Mouse (Mus musculus) lung, postnatal 14 days (tissue): ENCODE measurements around the gene Psmb8.
A peak's percentile ranks its signal among the peaks of the same experiment; 100 is the strongest.

Experiments used
- DNase-seq: peaks from one replicate; pipeline ENCODE4 v3.0.0; 2021

Gene Psmb8

DNA sequence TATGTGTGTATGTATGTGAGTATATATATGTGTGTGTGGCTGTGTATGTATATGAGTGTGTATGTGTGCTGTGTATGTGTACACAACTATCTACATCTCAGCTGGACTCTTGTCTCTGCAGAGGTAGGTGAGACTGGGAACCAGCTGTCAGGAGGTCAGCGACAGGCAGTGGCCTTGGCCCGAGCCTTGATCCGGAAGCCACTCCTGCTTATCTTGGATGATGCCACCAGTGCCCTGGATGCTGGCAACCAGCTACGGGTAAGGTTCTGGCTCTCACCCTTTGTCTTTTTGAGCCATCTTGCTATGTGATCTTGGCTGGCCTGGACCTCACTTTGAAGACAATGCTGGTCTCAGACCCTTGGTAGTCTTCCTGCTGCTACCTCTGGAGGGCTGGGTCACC, 2.8 kb upstream of the Psmb8 start:
- no peak for DNase-seq

GRCm38 (mm10) chr17:34196491-34196890, 1.0 kb upstream of the Psmb8 start:
- no peak for DNase-seq

GRCm38 (mm10) chr17:34197904-34198520, 491 bp downstream of the Psmb8 start:
- DNase-seq, result peak; percentile 69

- no peak for DNase-seq
Observed at GRCm38 (mm10) chr17:34198521-34198912, 996 bp downstream of the Psmb8 start.

- no peak for DNase-seq
Observed at GRCm38 (mm10) chr17:34199050-34199619, 1.6 kb downstream of the Psmb8 start.

- DNase-seq, result no peak
Observed at GRCm38 (mm10) chr17:34200047-34200446, 2.5 kb downstream of the Psmb8 start.

GRCm38 (mm10) chr17:34200772-34201505, 3.4 kb downstream of the Psmb8 start:
- DNase-seq, result no peak

GRCm38 (mm10) chr17:34201506-34202055, 4.1 kb downstream of the Psmb8 start:
- DNase-seq, result no peak

GRCm38 (mm10) chr17:34202760-34203442, 5.4 kb downstream of the Psmb8 start:
- DNase-seq, result no peak

- no peak for DNase-seq
Observed at GRCm38 (mm10) chr17:34203444-34203843, 5.9 kb downstream of the Psmb8 start, which contains the start of gene Tap2. Tap2 (plus strand) TSS chr17:34203527.

DNA sequence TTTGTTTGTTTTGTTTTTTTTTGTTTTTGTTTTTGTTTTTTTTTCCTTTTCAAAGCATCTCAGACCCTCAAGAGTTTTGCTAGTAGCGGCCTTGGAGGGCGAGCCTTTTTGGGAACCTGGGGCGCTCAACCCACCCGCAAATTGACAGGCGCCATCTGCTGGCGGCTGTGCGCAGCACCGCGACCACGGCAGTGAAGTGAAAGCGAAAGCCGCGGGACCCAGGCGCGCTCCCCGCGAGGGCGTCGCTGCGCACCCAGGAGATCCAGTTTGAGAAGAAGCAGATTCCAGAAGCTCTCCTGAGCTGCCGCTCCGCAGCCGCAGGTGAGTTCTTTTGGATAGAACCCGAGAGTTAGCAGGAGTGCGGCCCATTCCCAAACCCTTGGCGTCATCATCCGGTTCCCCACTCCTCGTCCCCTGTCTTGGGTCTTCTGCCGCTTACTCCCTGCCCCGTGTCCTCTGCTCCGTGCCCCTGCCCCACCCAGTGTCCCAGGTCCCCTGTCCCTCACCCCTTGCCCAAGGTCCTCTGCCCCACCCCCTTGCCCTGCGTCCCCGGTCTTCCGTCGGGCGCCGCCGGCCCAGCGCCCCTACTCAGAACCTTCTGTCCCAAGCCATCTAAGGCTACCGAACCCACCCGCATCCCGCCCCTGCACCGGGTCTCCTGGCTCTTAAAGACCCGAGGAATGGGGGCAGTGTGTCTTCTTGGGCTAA, 6.9 kb downstream of the Psmb8 start:
- peak; percentile 94 for DNase-seq

DNA sequence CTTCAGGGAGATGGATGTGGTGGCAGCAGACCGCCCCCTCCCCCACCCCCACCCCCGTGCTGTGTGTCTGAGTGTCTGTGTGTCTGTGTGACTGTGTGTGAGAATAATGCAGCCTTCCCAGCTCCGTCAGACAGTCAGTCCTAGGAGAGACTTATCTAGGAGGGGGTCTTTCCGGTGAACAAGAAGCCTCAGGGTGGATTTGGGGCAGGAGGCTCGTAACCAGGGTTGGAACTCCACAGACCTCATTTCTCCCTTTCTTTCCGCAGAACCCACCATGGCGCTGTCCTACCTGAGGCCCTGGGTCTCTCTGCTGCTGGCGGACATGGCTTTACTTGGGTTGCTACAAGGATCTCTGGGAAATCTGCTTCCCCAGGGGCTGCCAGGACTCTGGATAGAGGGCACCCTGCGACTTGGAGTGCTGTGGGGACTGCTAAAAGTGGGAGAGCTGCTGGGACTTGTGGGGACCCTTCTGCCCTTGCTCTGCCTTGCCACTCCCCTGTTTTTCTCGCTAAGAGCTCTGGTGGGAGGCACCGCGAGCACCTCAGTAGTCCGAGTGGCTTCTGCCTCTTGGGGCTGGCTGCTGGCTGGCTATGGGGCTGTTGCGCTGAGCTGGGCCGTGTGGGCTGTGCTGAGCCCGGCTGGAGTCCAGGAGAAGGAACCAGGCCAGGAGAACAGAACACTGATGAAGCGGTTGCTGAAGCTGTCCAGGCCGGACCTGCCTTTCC, 7.7 kb downstream of the Psmb8 start:
- peak; percentile 52 for DNase-seq

DNA sequence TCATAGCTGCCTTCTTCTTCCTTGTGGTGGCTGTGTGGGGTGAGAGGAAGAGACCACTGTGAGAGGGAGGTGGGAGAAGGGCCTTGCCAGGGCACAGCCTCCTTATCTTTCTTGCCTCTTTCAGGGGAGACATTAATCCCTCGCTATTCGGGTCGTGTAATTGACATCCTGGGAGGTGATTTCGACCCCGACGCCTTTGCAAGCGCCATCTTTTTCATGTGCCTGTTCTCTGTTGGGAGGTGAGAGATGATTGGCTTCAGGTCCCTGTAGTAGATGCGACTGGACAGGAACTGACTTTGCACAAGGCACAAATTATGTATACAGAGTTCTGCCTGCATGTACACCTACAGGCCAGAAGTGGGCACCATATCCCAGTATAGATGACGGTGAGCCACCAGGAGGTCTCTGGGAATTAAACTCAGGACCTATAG, 8.2 kb downstream of the Psmb8 start:
- DNase-seq, result peak; percentile 36

GRCm38 (mm10) chr17:34206731-34207130, 9.2 kb downstream of the Psmb8 start:
- no peak for DNase-seq

DNA sequence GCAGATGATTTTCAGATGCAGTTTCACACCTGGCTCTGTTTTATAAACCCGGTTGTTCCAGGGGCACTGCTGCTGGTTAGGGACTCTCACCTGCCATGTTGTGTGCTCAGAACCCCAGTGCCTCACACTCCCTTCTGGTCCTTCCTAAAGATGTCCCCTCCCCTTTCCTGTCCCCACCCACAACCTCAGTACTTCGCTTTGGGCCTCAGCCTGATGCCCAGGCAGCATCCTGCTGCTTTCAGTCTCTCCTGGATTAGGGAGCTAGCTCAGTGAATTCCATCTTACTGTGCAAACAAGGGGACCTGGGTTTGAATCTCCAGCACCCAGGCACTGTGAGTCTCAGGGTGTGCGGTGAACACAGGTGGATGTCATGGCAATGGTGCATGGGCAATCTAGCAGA, 9.9 kb downstream of the Psmb8 start:
- DNase-seq, result no peak

- no peak for DNase-seq
Observed at GRCm38 (mm10) chr17:34207866-34208265, 10.3 kb downstream of the Psmb8 start.

DNA sequence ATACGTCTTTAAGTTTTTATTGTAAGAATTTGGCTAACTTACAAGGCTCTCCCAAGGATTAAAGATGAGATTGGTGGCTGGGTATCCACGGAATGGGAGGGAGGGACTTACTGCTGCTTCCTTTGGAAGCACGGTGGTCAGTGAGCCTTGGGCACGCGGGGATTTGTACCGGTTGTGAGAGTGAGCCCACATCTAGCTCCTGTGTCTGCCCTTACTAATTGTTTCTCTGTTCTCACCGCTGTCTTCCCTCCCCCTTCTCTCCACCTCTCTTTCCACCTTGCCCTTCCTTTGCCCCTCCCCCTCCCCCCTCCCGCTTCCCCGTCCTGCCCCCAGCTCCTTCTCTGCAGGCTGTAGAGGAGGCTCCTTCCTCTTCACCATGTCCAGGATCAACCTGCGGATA, 10.9 kb downstream of the Psmb8 start:
- DNase-seq, result no peak

- DNase-seq, result no peak
Observed at GRCm38 (mm10) chr17:34209680-34210079, 12.2 kb downstream of the Psmb8 start.

DNA sequence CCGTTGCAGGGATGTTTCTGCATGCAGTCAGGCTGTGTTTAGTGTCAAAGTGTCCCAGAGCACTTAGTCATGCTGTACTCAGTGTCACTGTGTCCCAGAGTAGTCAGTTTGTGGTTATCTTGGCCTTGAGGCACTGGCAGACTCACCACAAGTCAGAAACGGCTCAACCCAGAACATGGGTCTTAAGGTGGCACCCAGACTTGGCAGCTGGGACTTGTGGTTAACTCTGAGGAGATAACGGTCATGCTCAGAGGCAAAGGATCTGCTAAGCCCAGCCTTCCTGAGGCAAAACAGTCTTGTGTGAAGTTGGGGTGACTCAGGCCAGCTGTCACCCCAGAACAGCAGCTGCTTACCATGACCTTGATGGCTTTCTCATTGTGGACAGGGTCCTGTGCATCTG, 13.1 kb downstream of the Psmb8 start:
- DNase-seq, result no peak

GRCm38 (mm10) chr17:34211746-34212365, 14.3 kb downstream of the Psmb8 start:
- no peak for DNase-seq

- no peak for DNase-seq
Observed at GRCm38 (mm10) chr17:34213936-34214335, 16.4 kb downstream of the Psmb8 start.
